Mouse (Mus musculus) lung, adult 10 weeks (tissue): Measurements from ENCODE around the gene Klk10. TPM values are rescaled to one million over a fixed set of nuclear protein-coding genes. Genes with fewer than 3 reads are reported as not detected.

Source experiments
- polyA plus RNA-seq: library from polyadenylated mRNA; stranded (reverse); fragments of 350-450 nt; fragmentation: Illumina TruSeq; extraction: RNeasy Lipid Tissue Mini Kit (QIAGEN cat#74804); gene quantifications from one replicate; pipeline ENCODE4 v1.2.3, GENCODE M21; 2014; ENCODE audit warnings: low read depth, low replicate concordance; ENCODE audit not compliant: insufficient read depth

Klk10 gene
- polyA plus RNA-seq = 0.92 TPM

DNA sequence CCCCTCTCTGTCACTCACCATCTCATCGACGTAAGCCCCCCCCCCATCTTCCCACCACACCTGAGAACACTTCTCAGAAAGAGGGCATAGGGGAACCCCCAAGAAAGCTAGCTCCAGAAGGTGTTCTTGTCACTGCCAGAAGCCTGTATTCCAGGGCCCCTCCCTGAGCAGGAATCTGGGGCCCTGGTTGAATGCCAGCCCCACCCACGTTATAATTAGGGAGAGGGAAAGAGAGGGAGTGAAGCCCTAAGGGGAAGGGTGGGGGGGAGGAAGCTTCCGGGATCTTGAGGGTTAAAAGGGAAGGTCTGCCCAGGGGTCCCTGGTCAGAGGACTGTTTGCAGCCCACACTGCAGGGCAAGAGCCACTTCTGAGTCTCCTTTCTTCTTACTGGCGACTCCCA lies at the start of gene Klk10:
Gene Klk10, plus strand, starts transcription at position 290 of the 400 bp plus-strand sequence.

DNA sequence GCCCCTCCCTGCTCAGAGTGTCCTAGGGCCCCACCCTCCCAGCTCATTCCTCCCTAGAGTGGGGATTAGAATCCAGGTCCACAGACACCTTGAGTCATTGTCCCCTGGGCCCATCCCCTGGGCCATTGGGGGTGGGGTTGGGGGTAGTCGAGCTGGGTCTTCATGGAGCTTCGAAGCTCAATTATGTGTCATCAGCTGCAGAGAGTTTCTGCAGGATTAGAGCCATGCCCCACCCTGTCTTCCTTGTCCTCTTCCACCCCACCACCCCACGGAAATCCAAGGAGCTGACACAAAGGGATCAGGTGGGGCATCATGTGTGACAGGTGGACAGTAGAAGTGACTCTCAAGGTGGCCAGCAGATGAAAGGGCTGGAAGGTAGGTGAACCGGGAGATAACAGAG lies 12.2 kb upstream of the Klk10 start, which contains the start of gene Klk12:
Gene Klk12, plus strand, starts transcription at position 301 of the 400 bp plus-strand sequence.

DNA sequence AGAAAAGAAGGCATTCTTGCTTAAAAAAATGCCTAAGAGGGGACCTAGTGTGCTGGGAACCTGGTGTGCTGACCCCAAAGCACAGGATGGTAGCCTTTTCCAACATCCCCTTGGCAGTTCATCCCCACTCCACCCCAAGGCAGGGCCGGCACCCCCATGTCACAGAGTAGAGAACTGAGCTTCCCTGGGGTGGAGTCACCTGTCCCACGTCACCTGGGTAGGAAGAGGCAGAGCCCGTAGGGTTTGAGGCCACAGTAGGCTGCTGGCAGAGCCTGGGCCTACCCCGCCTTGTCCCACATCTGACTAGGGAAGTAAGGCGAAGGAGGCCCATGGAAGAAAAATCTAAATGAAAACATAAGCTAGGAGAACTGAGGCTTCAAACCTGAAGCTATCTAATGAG lies 6.5 kb upstream of the Klk10 start, which contains the start of gene Klk11:
Gene Klk11, plus strand, starts transcription at position 241 of the 400 bp plus-strand sequence.

DNA sequence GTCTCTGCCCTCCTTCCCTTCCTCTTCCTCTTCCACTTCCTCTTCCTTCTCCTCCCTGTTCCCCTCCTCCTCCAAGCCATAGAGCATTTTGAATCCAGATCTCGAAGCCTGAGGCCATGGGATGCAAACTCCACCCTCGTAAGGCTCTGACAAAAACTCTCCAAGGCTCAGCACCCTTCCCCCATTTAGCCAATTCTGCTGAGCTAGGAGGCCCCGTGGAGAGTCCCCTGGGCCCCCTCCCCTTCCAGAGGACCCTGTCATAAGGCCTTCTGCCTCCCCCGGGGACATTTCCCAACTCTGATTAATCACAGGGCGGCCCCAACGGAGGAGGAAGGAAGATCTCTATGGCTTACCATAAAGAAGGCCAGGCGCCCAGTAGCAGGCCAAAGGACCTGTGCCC lies 10.8 kb downstream of the Klk10 start, which contains the start of gene Klk9:
Gene Klk9, plus strand, starts transcription at position 301 of the 400 bp plus-strand sequence.

DNA sequence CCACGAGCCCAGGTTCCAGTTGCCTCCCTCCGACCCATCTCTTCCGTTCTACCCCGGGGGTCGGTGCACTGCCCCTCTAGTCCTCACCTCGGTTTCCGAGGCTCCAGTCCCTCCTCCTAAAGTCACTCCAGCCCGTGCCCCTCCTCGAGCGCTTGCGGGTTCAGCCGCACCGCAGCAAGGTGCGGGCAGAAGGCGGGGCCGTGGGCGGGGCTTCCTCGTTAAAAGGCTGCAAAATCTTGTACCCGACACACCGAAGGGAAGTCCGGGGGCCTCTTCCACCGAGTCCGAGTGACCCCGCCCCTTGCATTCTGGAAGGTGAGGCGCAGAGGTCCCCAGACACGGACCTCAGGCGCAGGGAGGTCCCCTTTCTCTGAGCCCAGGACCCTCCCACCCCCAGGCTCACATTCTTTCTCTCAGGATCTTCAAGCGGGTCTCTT lies 16.5 kb downstream of the Klk10 start, which contains the start of gene Klk8:
Gene Klk8, plus strand, starts transcription at position 245 of the 437 bp plus-strand sequence.

DNA sequence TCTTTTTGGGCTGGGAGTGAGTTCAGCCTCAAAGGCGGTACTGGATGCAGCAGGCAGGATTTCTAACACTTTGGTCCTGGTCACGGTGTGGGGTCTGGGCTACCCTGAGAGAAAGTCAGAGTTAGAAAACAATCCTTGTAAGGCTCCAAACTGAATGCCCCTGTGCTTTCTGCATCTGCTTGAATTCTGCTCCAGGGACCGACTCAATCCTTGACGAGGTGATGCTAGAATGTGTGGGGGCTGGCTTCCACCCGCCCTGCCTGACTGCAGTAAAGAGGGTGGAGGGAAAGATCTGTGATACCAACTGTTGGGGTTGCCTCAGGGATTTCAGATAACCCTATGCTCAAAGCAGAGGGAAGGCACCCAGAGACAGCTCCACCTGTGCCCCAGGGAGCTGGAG lies 30.2 kb downstream of the Klk10 start, which contains the start of gene Klk7:
Gene Klk7, plus strand, starts transcription at position 301 of the 400 bp plus-strand sequence.

DNA sequence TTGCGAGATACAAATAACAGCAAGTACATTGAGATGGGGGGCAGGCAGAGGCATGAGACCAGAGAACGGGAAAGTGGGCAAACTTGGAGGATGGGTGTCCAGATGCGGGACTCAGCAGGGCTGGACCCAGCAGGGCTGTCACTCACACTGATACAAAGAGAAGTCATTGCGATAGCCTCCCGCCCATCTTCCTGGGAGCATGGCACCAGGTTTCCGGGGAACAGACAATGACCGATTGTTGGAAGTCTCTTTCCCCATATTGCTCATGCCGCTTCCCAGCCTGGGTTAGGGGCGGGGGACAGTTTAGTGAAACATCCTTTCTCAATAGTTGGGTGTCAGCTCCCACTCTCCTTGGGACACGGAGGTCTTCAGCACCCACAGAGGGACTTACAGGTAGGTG lies 43.4 kb downstream of the Klk10 start, which contains the start of gene Klk6:
Gene Klk6, plus strand, starts transcription at position 301 of the 400 bp plus-strand sequence.

Other genes starting within 250 kb of the Klk10 start
- gene Cd33, start 236.6 kb upstream of the Klk10 start, polyA plus RNA-seq = 3.8 TPM
- gene Zfp658, start 218.8 kb upstream of the Klk10 start, polyA plus RNA-seq = 1.9 TPM
- gene Zfp719, start 201.4 kb upstream of the Klk10 start, polyA plus RNA-seq = 3.3 TPM
- gene Zfp819, start 173.9 kb upstream of the Klk10 start, polyA plus RNA-seq = not detected
- not detected for gene Ceacam18, start 146.3 kb upstream of the Klk10 start, polyA plus RNA-seq
- 5.0 TPM for gene Siglece, start 120.9 kb upstream of the Klk10 start, polyA plus RNA-seq
- 6.5 TPM for gene Ctu1, start 109.0 kb upstream of the Klk10 start, polyA plus RNA-seq
- 1.1 TPM for gene Klk14, start 90.6 kb upstream of the Klk10 start, polyA plus RNA-seq
- 3.6 TPM for gene Klk13, start 68.5 kb upstream of the Klk10 start, polyA plus RNA-seq
- gene Klk12, start 12.1 kb upstream of the Klk10 start, polyA plus RNA-seq = not detected
- 1.8 TPM for gene Klk11, start 6.4 kb upstream of the Klk10 start, polyA plus RNA-seq
- gene Klk9, start 10.9 kb downstream of the Klk10 start, polyA plus RNA-seq = not detected
- 20.3 TPM for gene Klk8, start 16.5 kb downstream of the Klk10 start, polyA plus RNA-seq
- gene Klk7, start 30.3 kb downstream of the Klk10 start, polyA plus RNA-seq = not detected
- gene Klk6, start 43.5 kb downstream of the Klk10 start, polyA plus RNA-seq = not detected
- gene Klk5, start 60.9 kb downstream of the Klk10 start, polyA plus RNA-seq = not detected
- gene Klk4, start 100.1 kb downstream of the Klk10 start, polyA plus RNA-seq = not detected
- gene Klk15, start 152.7 kb downstream of the Klk10 start, polyA plus RNA-seq = not detected
- not detected for gene Klk1b8, start 169.6 kb downstream of the Klk10 start, polyA plus RNA-seq
- gene Klk1b1, start 185.7 kb downstream of the Klk10 start, polyA plus RNA-seq = not detected
- not detected for gene Klk1b9, start 195.0 kb downstream of the Klk10 start, polyA plus RNA-seq
- gene Klk1b11, start 214.8 kb downstream of the Klk10 start, polyA plus RNA-seq = not detected
- gene Klk1b26, start 231.1 kb downstream of the Klk10 start, polyA plus RNA-seq = not detected